Mouse (Mus musculus) megakaryocyte, embryonic 14.5 days (primary cell): ENCODE data around the gene Fam155a.

Experiments used
- FLI1 ChIP-seq: IDR thresholded peaks from 2 replicates; pipeline ENCODE4 v1.6.1; 2012; ENCODE audit warnings: low read length, inconsistent platforms, mixed read lengths
- GATA1 ChIP-seq: IDR thresholded peaks from 3 replicates; pipeline ENCODE4 v1.6.1; 2012; ENCODE audit warnings: mixed read lengths, low read length, inconsistent platforms, borderline replicate concordance

GRCm38 (mm10) chr8:9571977-9572376 lies 199.0 kb downstream of the Fam155a start:
- TF ChIP-seq FLI1 (no peak), GATA1 (no peak)
